ENCODE assay signal across 26 mouse cellular contexts in genomic region chr19:17428561-17428914, GRCm38 (mm10).
"Had no signal": no experiment of that assay in that cellular context is flagged by ENCODE, and none has a peak within 500 bp of the region (broad histone marks: within the 10 kb centered on the region; RNA-seq: fewer than 3 reads in every experiment).

No protein-coding gene starts in this region.

- ATAC-seq: hindbrain, embryonic 16.5 days; inflammation-experienced regulatory T-cells, adult 6 months had no signal

- H3K4me1 ChIP-seq: hindbrain, embryonic 10.5 days; hindbrain, embryonic 12.5 days; kidney, embryonic 15.5 days; limb, embryonic 12.5 days; liver, embryonic 13.5 days; liver, embryonic 15.5 days had no signal

- DNase-seq: gastrocnemius, adult 2 months; gastrocnemius, postnatal 10 days; gastrocnemius, postnatal 25 days; heart, adult 2 months; heart, postnatal 10 days; heart, postnatal 4 days; kidney, adult 11 months; kidney, adult 9 months; kidney, postnatal 14 days; kidney, postnatal 36 days; layer of hippocampus, adult 9-11 months; layer of hippocampus, postnatal 36 days; liver; liver, embryonic 13.5 days had no signal

- H3K27me3 ChIP-seq: heart, embryonic 12.5 days; hindbrain, embryonic 12.5 days; kidney, embryonic 15.5 days; limb, embryonic 12.5 days; liver, embryonic 13.5 days; liver, embryonic 15.5 days had no signal

- H3K36me3 ChIP-seq: heart, embryonic 12.5 days; hindbrain, embryonic 10.5 days; hindbrain, embryonic 12.5 days; kidney, embryonic 15.5 days; limb, embryonic 10.5 days; limb, embryonic 12.5 days; liver, embryonic 13.5 days; liver, embryonic 15.5 days had no signal

- H3K4me3 ChIP-seq: gastrocnemius, adult 2 months; heart, adult 2 months; heart, embryonic 12.5 days; hindbrain, embryonic 10.5 days; hindbrain, embryonic 12.5 days; kidney, embryonic 15.5 days; limb, embryonic 10.5 days; limb, embryonic 12.5 days; liver, embryonic 13.5 days; liver, embryonic 15.5 days had no signal

- H3K9ac ChIP-seq: heart, embryonic 12.5 days; hindbrain, embryonic 12.5 days; hindbrain, embryonic 14.5 days; kidney, embryonic 15.5 days; limb, embryonic 12.5 days; liver, embryonic 13.5 days; liver, embryonic 15.5 days had no signal

- H3K9me3 ChIP-seq: heart, embryonic 12.5 days; hindbrain, embryonic 10.5 days; hindbrain, embryonic 12.5 days; kidney, embryonic 15.5 days; limb, embryonic 10.5 days; limb, embryonic 12.5 days; liver, embryonic 13.5 days; liver, embryonic 15.5 days had no signal

- H3K27ac ChIP-seq: gastrocnemius, adult 2 months; heart, adult 2 months; hindbrain, embryonic 10.5 days; hindbrain, embryonic 12.5 days; hindbrain, embryonic 14.5 days; kidney, embryonic 15.5 days; kidney, postnatal 0 days; limb, embryonic 10.5 days; limb, embryonic 12.5 days; liver, embryonic 13.5 days; liver, embryonic 15.5 days had no signal

- H3K4me2 ChIP-seq: heart, embryonic 12.5 days; hindbrain, embryonic 12.5 days; hindbrain, embryonic 14.5 days; kidney, embryonic 15.5 days; limb, embryonic 12.5 days; liver, embryonic 11.5 days; liver, embryonic 13.5 days; liver, embryonic 15.5 days had no signal
